Mouse (Mus musculus): ENCODE results near the gene Jph3. TPM values are rescaled to one million over a fixed set of nuclear protein-coding genes. Genes with fewer than 3 reads are reported as not detected.

Gene Jph3
- total and polyA plus RNA-seq, 3 experiments, result 0.10 to 0.11 TPM; not detected in 1

DNA sequence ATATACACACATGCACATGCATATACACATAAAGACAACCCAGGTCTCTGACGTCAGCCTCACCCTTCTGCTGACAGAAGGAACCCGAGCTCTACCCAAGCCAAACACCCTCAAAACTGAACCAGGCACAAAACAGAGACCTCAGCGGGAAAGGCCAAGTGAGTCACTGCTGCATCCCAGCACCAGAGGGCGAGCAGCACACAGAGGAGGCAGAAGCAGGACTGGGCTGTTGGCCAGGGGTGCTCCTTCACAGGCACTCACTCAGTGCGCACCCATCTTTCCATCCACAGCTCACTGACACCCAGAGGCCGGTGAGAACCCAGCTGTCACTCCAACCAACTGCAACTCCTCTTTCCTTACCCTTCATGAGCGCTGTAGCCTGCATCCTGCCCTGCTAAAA lies 88.8 kb downstream of the Jph3 start:
- 82% methylated on average over 7 of the region's 7 CpGs for WGBS

DNA sequence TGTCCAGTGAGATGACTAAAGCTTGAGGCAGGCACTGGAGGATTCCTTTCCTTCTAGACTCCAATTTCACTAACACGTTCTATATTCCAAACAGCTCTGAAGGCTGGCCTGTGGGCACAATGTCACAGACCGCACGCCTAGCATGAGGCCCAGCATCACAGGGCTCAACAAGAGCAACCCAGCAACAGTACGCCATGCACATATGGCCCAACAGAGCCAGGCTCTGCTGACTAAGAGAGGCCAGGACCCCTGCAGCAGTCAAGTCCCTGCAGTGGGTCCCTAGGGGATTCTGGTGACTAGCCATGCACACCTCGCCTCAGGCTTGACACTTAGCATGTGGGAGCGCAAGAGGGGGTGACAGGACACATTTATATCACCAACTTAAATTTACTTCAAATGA lies 91.4 kb downstream of the Jph3 start:
- Histone ChIP-seq H3K27me3 (ENCODE audit: control insufficient read depth, insufficient read depth, low read length) (no peaks in the 10 kb centered on the region), H3K4me1 (ENCODE audit: control insufficient read depth, insufficient read depth, low read length) (no peaks in the 10 kb centered on the region), H3K9ac (ENCODE audit: low read depth, low read length) (no peak overlapping the region), H3K27ac (no peak overlapping the region), H3K36me3 (ENCODE audit: control insufficient read depth, insufficient read depth, low read length) (no peaks in the 10 kb centered on the region), H3K4me3 (no peak overlapping the region), H3K79me2 (replicated peaks; ENCODE audit: control insufficient read depth, insufficient read depth, low read length) (no peaks in the 10 kb centered on the region)
- DNase-seq, result no peak
- WGBS, result 89% methylated on average over 6 of the region's 6 CpGs
- TF ChIP-seq EP300 (IDR thresholded peaks at IDR 0.05; ENCODE audit: insufficient read depth, low read depth, low read length), result no peak
- TF ChIP-seq POLR2A (IDR thresholded peaks at IDR 0.05; ENCODE audit: insufficient read depth, low read depth, low read length), result no peak
- no peak for TF ChIP-seq CTCF (IDR thresholded peaks at IDR 0.05)
- intact Hi-C loops (cut with DNase I), result no loop called here

More for the DNA sequence above, 88.8 kb downstream of the Jph3 start:
- no peak for DNase-seq
- Histone ChIP-seq H3K36me3 (ENCODE audit: control insufficient read depth, insufficient read depth, low read length) (no peaks in the 10 kb centered on the region), H3K9ac (ENCODE audit: low read depth, low read length) (no peak overlapping the region), H3K4me3 (no peak overlapping the region), H3K79me2 (replicated peaks; ENCODE audit: control insufficient read depth, insufficient read depth, low read length) (no peaks in the 10 kb centered on the region), H3K27me3 (ENCODE audit: control insufficient read depth, insufficient read depth, low read length) (no peaks in the 10 kb centered on the region), H3K27ac (no peak overlapping the region), H3K4me1 (ENCODE audit: control insufficient read depth, insufficient read depth, low read length) (no peaks in the 10 kb centered on the region)
- no peak for TF ChIP-seq POLR2A (IDR thresholded peaks at IDR 0.05; ENCODE audit: insufficient read depth, low read depth, low read length)
- no peak for TF ChIP-seq CTCF (IDR thresholded peaks at IDR 0.05)
- no peak for TF ChIP-seq EP300 (IDR thresholded peaks at IDR 0.05; ENCODE audit: insufficient read depth, low read depth, low read length)
- intact Hi-C loops (cut with DNase I), result no loop called here

DNA sequence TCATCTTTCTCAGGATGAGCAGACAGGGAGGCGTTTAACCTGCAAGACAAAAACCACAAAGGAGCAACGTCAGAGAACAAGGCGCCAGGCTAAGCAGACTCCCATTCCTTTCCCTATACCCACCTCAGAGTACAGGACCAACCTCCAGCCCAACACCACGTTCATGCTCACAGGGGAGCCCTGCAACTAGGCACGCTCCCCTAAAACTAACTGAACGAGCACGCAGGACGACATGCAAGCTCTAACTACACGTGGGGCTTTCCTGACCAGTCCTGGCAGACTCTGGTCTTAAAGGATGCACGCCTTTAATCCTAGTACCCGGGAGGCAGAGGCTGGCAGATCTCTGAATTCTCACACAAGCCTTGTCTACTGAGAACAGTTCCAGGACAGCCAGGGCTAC lies 91.9 kb downstream of the Jph3 start:
- Histone ChIP-seq H3K27me3 (ENCODE audit: control insufficient read depth, insufficient read depth, low read length) (no peaks in the 10 kb centered on the region), H3K27ac (no peak overlapping the region), H3K79me2 (replicated peaks; ENCODE audit: control insufficient read depth, insufficient read depth, low read length) (no peaks in the 10 kb centered on the region), H3K36me3 (ENCODE audit: control insufficient read depth, insufficient read depth, low read length) (no peaks in the 10 kb centered on the region), H3K9ac (ENCODE audit: low read depth, low read length) (no peak overlapping the region), H3K4me3 (no peak overlapping the region), H3K4me1 (ENCODE audit: control insufficient read depth, insufficient read depth, low read length) (no peaks in the 10 kb centered on the region)
- no peak for DNase-seq
- intact Hi-C loops (cut with DNase I), result no loop called here
- TF ChIP-seq POLR2A (IDR thresholded peaks at IDR 0.05; ENCODE audit: insufficient read depth, low read depth, low read length) (no peak), CTCF (IDR thresholded peaks at IDR 0.05) (no peak), EP300 (IDR thresholded peaks at IDR 0.05; ENCODE audit: insufficient read depth, low read depth, low read length) (no peak)
- 86% methylated on average over 11 of the region's 11 CpGs for WGBS

DNA sequence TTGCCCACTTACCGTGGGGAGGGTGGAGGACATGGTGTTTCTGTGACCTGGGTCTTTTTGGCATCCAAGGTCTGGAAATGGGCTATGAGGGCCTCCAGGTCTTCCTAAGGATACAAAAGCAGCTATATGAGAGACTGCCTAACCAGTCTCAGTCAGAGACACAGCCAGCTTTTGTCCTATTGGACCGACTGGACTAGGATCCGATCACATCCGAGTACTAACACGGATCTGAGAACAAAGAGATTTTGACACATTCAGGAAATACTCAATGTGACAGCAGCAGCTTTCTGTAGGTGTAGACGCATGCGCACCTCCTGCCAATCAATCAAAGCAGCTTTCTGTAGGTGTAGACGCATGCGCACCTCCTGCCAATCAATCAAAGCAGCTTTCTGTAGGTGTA lies 92.3 kb downstream of the Jph3 start:
- Histone ChIP-seq H3K4me3 (no peak overlapping the region), H3K4me1 (ENCODE audit: control insufficient read depth, insufficient read depth, low read length) (no peaks in the 10 kb centered on the region), H3K9ac (ENCODE audit: low read depth, low read length) (no peak overlapping the region), H3K79me2 (replicated peaks; ENCODE audit: control insufficient read depth, insufficient read depth, low read length) (no peaks in the 10 kb centered on the region), H3K27me3 (ENCODE audit: control insufficient read depth, insufficient read depth, low read length) (no peaks in the 10 kb centered on the region), H3K36me3 (ENCODE audit: control insufficient read depth, insufficient read depth, low read length) (no peaks in the 10 kb centered on the region), H3K27ac (no peak overlapping the region)
- WGBS, result 79% methylated on average over 9 of the region's 9 CpGs
- TF ChIP-seq CTCF (IDR thresholded peaks at IDR 0.05) (no peak), POLR2A (IDR thresholded peaks at IDR 0.05; ENCODE audit: insufficient read depth, low read depth, low read length) (no peak), EP300 (IDR thresholded peaks at IDR 0.05; ENCODE audit: insufficient read depth, low read depth, low read length) (no peak)
- DNase-seq, result no peak
- intact Hi-C loops (cut with DNase I), result no loop called here

DNA sequence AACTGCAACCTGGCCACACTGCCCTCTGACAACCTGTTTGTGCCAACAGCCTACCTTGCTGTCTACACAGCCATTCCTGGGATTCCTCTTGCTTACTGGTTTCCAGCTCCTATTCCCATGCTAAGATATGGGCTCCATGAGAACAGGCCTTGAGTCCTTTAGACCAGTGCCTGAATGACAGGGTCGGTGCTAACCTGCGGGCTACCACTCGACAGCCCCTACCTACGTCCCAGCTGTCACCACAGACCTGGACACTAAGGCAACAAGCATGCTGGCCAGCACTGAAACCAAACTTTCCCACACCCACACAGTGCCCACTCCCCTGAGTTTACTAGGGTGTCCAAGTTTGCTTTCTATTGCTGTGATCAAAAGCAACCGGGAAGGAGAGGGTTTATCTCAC lies 98.3 kb downstream of the Jph3 start:
- Histone ChIP-seq H3K9ac (ENCODE audit: low read depth, low read length) (no peak overlapping the region), H3K36me3 (ENCODE audit: control insufficient read depth, insufficient read depth, low read length) (no peaks in the 10 kb centered on the region), H3K4me1 (ENCODE audit: control insufficient read depth, insufficient read depth, low read length) (peaks cover 2% of the 10 kb centered on the region), H3K27ac (no peak overlapping the region), H3K4me3 (no peak overlapping the region), H3K79me2 (replicated peaks; ENCODE audit: control insufficient read depth, insufficient read depth, low read length) (no peaks in the 10 kb centered on the region), H3K27me3 (ENCODE audit: control insufficient read depth, insufficient read depth, low read length) (no peaks in the 10 kb centered on the region)
- TF ChIP-seq EP300 (IDR thresholded peaks at IDR 0.05; ENCODE audit: insufficient read depth, low read depth, low read length), result no peak
- no peak for TF ChIP-seq POLR2A (IDR thresholded peaks at IDR 0.05; ENCODE audit: insufficient read depth, low read depth, low read length)
- no peak for DNase-seq
- 80% methylated on average over 5 of the region's 5 CpGs for WGBS
- intact Hi-C loops (cut with DNase I), result no loop called here

DNA sequence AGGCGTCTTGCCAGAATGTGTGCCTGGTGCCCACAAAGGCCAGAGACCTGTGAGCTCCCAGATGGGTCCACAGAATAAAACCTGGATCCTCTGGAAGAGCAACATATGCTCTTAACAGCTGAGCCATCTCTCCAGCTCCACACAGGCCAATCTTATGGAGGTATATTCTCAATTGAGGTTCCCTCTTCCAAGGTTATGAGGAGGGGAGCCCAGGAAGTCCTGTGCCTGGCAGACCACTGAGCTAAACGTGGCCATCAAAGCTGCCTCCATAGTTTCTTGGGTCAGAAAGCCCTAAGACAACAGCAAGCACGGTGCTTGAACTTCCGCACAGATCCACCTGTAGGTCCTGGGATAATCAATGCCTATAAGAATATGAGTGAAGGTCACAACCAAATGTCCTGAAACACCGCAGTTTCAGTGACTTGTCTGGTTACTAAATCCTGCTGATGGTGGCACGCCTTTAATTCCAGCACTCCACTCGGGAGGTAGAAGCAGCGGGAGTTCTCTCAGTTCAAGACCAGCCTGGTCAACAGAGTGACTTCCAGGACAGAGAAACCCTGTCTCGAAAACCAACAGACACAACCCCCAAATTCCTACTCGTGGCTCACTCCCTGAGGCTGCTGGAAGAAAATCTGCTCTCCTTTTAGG lies 99.1 kb downstream of the Jph3 start:
- no peaks in the 10 kb centered on the region for H3K27me3 ChIP-seq (ENCODE audit: control insufficient read depth, insufficient read depth, low read length)
- no peak overlapping the region; the same call in 1 of the 2 replicates for H3K9ac ChIP-seq (ENCODE audit: low read depth, low read length)
- H3K4me1 ChIP-seq (ENCODE audit: control insufficient read depth, insufficient read depth, low read length), result peaks cover 2% of the 10 kb centered on the region
- TF ChIP-seq EP300 (IDR thresholded peaks at IDR 0.05; ENCODE audit: insufficient read depth, low read depth, low read length) (no peak), CTCF (IDR thresholded peaks at IDR 0.05) (no peak)
- no peak overlapping the region for H3K27ac ChIP-seq
- no peak for DNase-seq
- no peaks in the 10 kb centered on the region for H3K79me2 ChIP-seq (replicated peaks; ENCODE audit: control insufficient read depth, insufficient read depth, low read length)
- H3K4me3 ChIP-seq, result peak overlapping the region; percentile 89
- H3K36me3 ChIP-seq (ENCODE audit: control insufficient read depth, insufficient read depth, low read length), result no peaks in the 10 kb centered on the region
- intact Hi-C loops (cut with DNase I), result no loop called here
- WGBS, result 25% methylated on average over 10 of the region's 10 CpGs

Measured in heart, adult 2 months (tissue).